Mouse (Mus musculus) forebrain, embryonic 11.5 days (tissue): ENCODE results near the gene Spib. TPM values are rescaled to one million over a fixed set of nuclear protein-coding genes. Genes with fewer than 3 reads are reported as not detected.
A peak's percentile ranks its signal among the peaks of the same experiment; 100 is the strongest.

Source experiments
- ATAC-seq: fragments of 200-750 bp; cut with Nextera tagmentation; replicated peaks from 2 replicates; pipeline ENCODE4 v1.8.0; 2017; ENCODE audit warnings: moderate TSS enrichment; ENCODE audit not compliant: low FRiP score
- DNase-seq: peaks from one replicate; pipeline ENCODE4 v3.0.0-alpha.2; 2017; ENCODE audit warnings: low spot score
- H3K27ac ChIP-seq: fragments of 300-500 bp; sonication (generic); 2 replicates; pipeline ENCODE4 v1.5.1; 2014; ENCODE audit warnings: low read depth, low read length
- H3K27me3 ChIP-seq: fragments of 300-500 bp; sonication (generic); 2 replicates; pipeline ENCODE4 v1.6.1; 2014; ENCODE audit warnings: mild to moderate bottlenecking, low read length, mixed read lengths; ENCODE audit not compliant: control insufficient read depth, insufficient read depth
- H3K36me3 ChIP-seq: fragments of 300-500 bp; sonication (generic); 2 replicates; pipeline ENCODE4 v1.6.1; 2014; ENCODE audit warnings: mild to moderate bottlenecking, low read length, moderate library complexity, mixed read lengths; ENCODE audit not compliant: control insufficient read depth, insufficient read depth
- H3K4me1 ChIP-seq: fragments of 300-500 bp; sonication (generic); replicated peaks from 2 replicates; pipeline ENCODE4 v1.6.1; 2014; ENCODE audit warnings: low read length, mixed read lengths; ENCODE audit not compliant: control insufficient read depth, insufficient read depth
- H3K4me2 ChIP-seq: fragments of 300-500 bp; sonication (generic); 2 replicates; pipeline ENCODE4 v1.6.1; 2014; ENCODE audit warnings: low read depth, mild to moderate bottlenecking, low read length, moderate library complexity, mixed read lengths; ENCODE audit not compliant: severe bottlenecking
- H3K4me3 ChIP-seq: fragments of 300-500 bp; sonication (generic); 2 replicates; pipeline ENCODE4 v1.5.1; 2014; ENCODE audit warnings: low read depth, low read length
- H3K9ac ChIP-seq: fragments of 300-500 bp; sonication (generic); 2 replicates; pipeline ENCODE4 v1.6.1; 2014; ENCODE audit warnings: low read length
- H3K9me3 ChIP-seq: fragments of 300-500 bp; sonication (generic); 2 replicates; pipeline ENCODE4 v1.6.1; 2016; ENCODE audit warnings: low read length, mixed read lengths; ENCODE audit not compliant: control insufficient read depth
- WGBS: fragments of 180-500 bp; shearing (Covaris S2); extraction: QIAGEN DNeasy Blood & Tissue Kit; methylation state at CpG from one replicate; pipeline ENCODE4 v1.1.7; 2014; 5-methylcytosine and 5-hydroxymethylcytosine counted together
- polyA plus RNA-seq: library from polyadenylated mRNA; unstranded; fragments of >200 nt; fragmentation: Nextera tagmentation; extraction: Ambion mirVana; gene quantifications from 2 replicates; pipeline ENCODE4 v1.2.1, GENCODE M21; 2014

Spib gene
- polyA plus RNA-seq, 1 experiment from 2014 or later, result 0.13 TPM

DNA sequence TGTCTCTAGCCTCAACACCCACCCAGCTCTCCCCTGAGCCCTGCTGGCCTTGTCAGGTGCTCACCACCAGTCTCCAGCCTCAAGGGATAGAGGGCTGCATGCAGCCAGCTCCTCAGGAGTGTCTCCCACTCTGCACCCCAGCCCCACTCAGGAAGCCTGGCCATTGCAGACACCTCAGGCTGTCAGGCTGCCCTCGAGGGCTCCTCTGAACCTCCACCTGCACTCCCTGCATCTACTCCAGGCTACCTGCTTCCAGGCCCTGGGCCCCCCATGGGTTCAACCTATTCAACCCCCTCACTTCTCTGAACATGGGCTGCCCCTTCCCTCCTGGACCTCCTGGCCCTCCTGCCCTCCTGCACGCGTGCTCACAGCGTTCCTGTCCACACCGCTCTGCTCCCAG, 40.5 kb downstream of the Spib start:
- 95% methylated on average over 5 of the region's 5 CpGs for WGBS
- H3K4me1 ChIP-seq, result 0 out of 2 replicates have a peak, but pooled peaks cover 5% of the 10 kb centered on the region
- ATAC-seq, result no peak
- no peaks in the 10 kb centered on the region for H3K9me3 ChIP-seq
- no peak overlapping the region for H3K4me3 ChIP-seq
- H3K4me2 ChIP-seq, result no peak overlapping the region
- no peaks in the 10 kb centered on the region for H3K27me3 ChIP-seq
- DNase-seq, result no peak
- peaks cover 4% of the 10 kb centered on the region; the same call in 1 of the 2 replicates for H3K36me3 ChIP-seq
- H3K9ac ChIP-seq, result no peak overlapping the region
- no peak overlapping the region for H3K27ac ChIP-seq

DNA sequence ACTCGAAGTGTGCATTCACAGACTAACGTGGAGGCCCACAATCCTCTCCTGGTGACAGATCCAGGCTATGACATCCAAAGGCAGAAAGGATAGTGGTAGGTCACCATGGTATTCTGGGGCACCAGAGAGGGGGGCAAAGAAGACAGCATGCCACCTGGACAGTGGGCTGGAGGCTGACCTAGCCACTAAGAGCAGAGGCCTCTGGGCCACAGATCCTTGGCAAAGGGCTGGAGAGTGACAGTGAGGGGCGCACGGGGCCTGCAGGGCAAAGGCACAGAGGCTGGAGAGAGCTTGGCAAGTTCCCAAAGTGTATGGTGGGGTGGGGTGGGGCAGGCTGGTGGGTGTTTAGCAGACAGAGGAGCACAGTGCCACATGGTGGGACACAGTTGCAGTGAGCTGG, 41.6 kb downstream of the Spib start:
- 94% methylated on average over 4 of the region's 4 CpGs for WGBS
- H3K4me3 ChIP-seq, result no peak overlapping the region
- no peak for DNase-seq

DNA sequence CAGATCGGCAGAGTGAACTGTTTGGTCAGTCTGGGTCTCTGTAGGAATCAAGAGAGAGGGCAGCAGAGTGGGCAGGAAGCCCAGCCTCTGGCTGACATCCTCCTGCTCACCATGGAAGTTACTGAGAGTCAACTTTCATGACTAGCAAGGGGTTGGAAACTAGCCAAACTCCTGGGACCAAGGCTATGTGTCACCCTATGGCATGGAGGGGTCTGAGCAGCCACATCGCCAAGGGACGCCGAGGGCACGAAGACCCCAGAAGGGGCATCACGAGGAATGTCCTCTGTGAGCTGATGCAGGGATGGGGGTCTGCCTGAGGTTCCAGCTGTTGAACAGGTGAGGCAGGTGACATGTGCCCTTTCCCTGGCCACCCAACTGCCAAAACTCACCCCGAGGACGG, 43.3 kb downstream of the Spib start:
- no peak overlapping the region for H3K4me2 ChIP-seq
- no peak overlapping the region for H3K27ac ChIP-seq
- DNase-seq (no peak), ATAC-seq (no peak)
- peaks cover 4% of the 10 kb centered on the region; the same call in 1 of the 2 replicates for H3K36me3 ChIP-seq
- no peaks in the 10 kb centered on the region for H3K9me3 ChIP-seq
- 94% methylated on average over 8 of the region's 8 CpGs for WGBS
- no peaks in the 10 kb centered on the region for H3K4me1 ChIP-seq
- H3K27me3 ChIP-seq, result no peaks in the 10 kb centered on the region
- H3K9ac ChIP-seq, result no peak overlapping the region
- no peak overlapping the region for H3K4me3 ChIP-seq

More for the DNA sequence above, 41.6 kb downstream of the Spib start:
- Histone ChIP-seq H3K27me3 (no peaks in the 10 kb centered on the region), H3K27ac (no peak overlapping the region), H3K9me3 (no peaks in the 10 kb centered on the region), H3K36me3 (peaks cover 4% of the 10 kb centered on the region; the same call in 1 of the 2 replicates), H3K9ac (no peak overlapping the region), H3K4me1 (no peaks in the 10 kb centered on the region), H3K4me2 (no peak overlapping the region)
- ATAC-seq, result no peak

DNA sequence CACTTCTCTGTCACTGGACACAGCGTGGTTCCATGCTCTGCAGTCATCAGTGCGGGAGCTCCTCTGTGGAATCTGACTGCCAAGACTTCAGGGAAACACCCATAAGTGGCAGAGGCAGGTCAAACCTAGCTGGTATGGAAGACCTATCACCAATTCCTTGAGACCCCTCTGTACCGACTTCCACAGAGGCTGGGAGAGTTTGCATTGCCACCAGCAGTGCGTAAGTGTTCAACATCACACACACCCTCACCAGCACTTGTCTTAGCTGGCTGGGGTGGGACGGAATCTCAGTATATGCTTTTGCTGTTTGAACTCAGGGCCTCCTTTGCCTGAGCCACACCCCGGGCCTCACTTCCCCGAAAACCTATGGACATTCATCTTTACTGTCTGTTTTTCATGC, 43.9 kb downstream of the Spib start:
- no peak overlapping the region for H3K9ac ChIP-seq
- DNase-seq (no peak), ATAC-seq (no peak)
- no peak overlapping the region for H3K4me3 ChIP-seq
- H3K27me3 ChIP-seq, result no peaks in the 10 kb centered on the region
- H3K4me2 ChIP-seq, result no peak overlapping the region
- peaks cover 4% of the 10 kb centered on the region; the same call in 1 of the 2 replicates for H3K36me3 ChIP-seq
- no peak overlapping the region for H3K27ac ChIP-seq
- no peaks in the 10 kb centered on the region for H3K4me1 ChIP-seq
- H3K9me3 ChIP-seq, result no peaks in the 10 kb centered on the region
- WGBS, result 82% methylated on average over 7 of the region's 7 CpGs

DNA sequence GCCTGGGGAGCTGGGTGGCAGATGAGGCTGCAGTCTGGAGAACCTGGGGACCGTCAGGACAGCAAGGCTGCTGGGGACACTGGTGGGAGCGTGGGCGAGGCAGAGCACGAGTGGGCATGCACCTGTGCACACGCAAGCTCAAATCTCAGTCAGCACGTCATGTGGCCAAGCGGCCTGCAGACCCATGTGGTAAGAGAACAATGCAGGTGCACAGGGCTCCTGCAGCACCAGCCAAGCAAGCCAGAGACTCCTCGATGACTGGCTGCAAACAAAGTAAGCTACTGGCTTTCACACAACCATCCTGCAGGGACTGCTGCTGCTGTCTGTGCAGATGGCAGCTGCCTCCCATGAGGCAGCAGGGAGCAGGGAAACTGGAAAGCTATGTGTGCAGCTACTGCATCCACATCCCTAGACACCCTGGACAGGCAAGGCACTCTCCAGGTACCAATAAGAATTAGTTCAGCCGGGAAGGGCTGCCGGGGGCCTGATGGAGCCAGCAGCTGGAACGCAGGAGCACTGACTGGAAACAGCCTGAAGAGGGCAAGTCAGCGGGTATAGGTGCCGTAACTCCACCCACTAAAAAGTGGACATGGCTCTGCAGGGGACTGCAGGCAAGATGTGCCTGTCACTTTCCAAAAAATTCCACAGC, 44.8 kb downstream of the Spib start:
- Histone ChIP-seq H3K4me1 (no peaks in the 10 kb centered on the region), H3K9me3 (no peaks in the 10 kb centered on the region), H3K27ac (no peak overlapping the region), H3K36me3 (peaks cover 4% of the 10 kb centered on the region; the same call in 1 of the 2 replicates), H3K4me3 (no peak overlapping the region), H3K4me2 (no peak overlapping the region), H3K9ac (no peak overlapping the region; the same call in 1 of the 2 replicates), H3K27me3 (no peaks in the 10 kb centered on the region)
- WGBS, result 62% methylated on average over 13 of the region's 13 CpGs
- DNase-seq (peak; percentile 53), ATAC-seq (no peak)

DNA sequence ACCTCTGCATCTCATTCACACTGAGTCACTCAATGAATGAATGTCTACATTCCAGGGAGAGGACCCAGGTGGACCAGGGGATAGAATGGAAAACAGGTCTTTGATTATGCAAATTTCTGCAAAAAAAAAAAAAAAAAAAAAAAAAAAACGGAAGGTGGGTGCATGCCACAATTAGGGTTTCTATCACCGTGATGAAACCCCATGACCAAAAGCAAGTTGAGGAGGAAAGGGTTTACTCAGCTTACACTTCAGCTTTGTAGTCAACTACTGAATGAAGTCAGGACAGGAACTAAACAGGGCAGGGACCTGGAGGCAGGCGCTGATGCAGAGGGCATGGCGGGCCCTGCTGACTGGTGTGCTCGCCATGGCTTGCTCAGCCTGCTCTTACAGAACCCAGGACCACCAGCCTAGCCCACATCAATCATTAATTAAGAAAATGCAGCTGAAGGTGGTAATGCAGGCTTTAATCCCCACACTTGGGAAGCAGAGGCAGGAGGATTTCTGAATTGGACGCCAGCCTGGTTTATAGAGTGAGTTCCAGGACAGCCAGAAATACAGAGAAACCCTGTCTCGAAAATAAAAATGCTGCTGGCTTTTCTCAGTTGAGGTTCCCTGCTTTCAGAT, 46.2 kb downstream of the Spib start:
- no peaks in the 10 kb centered on the region for H3K4me1 ChIP-seq
- no peak overlapping the region for H3K4me2 ChIP-seq
- H3K9ac ChIP-seq, result no peak overlapping the region
- ATAC-seq, result no peak
- H3K36me3 ChIP-seq, result no peaks in the 10 kb centered on the region
- H3K4me3 ChIP-seq, result no peak overlapping the region
- H3K9me3 ChIP-seq, result no peaks in the 10 kb centered on the region
- 70% methylated on average over 7 of the region's 7 CpGs for WGBS
- H3K27ac ChIP-seq, result no peak overlapping the region
- H3K27me3 ChIP-seq, result no peaks in the 10 kb centered on the region
- peak; percentile 46 for DNase-seq

DNA sequence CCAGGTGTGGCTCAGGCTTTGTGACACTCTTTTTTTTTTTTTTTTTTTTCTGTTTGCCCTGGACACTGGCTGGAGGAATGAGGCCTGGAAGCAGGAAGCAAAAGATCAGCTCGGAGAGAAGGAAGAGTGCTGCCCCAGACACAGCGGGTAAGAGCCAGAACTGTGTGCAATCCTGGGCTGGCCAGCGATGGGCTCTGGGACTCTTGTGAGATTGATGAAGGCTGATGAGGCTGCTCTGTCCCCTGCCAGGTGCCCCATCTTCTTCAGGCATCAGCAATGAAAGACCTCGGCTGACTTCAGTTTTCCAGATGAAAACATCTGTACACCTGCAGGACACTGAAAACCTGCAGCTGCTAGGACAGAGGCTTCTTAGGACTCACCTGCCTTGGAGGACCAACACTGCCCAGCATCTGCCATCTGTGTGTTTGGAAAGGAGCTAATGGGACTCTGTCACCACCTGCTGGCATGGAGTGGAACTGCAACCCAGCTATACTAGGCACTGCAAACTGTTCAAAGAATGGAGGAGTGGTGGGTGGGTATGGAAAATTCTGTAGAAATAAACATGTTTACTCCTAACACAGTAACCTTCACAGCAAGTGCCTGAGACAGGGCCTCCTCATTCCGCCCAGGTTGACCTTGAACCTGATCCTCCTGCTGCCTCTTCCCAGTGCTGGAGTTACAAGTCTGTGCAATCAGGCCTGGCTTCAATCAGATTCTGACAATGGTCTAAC, 46.9 kb downstream of the Spib start:
- DNase-seq (peak; percentile 91), ATAC-seq (peak; percentile 84)
- Histone ChIP-seq H3K4me2 (no peak overlapping the region), H3K27ac (no peak overlapping the region), H3K36me3 (no peaks in the 10 kb centered on the region), H3K9me3 (no peaks in the 10 kb centered on the region), H3K4me3 (no peak overlapping the region), H3K9ac (no peak overlapping the region), H3K4me1 (no peaks in the 10 kb centered on the region), H3K27me3 (no peaks in the 10 kb centered on the region)
- 35% methylated on average over 5 of the region's 5 CpGs for WGBS

DNA sequence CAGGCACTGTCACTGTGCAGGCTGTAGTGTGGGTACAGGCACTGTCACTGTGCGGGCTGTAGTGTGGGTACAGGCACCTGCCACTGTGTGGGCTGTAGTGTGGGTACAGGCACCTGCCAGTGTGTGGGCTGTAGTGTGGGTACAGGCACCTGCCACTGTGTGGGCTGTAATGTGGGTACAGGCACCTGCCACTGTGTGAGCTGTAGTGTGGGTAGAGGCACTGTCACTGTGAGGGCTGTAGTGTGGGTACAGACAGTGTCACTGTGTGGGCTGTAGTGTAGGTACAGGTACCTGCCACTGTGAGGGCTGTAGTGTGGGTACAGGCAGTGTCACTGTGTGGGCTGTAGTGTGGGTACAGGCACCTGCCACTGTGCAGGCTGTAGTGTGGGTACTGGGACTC, 47.8 kb downstream of the Spib start:
- WGBS, result 100% methylated on average over 1 of the region's 1 CpGs
- H3K27me3 ChIP-seq, result no peaks in the 10 kb centered on the region
- H3K27ac ChIP-seq, result no peak overlapping the region
- H3K9me3 ChIP-seq, result no peaks in the 10 kb centered on the region
- no peaks in the 10 kb centered on the region for H3K36me3 ChIP-seq
- H3K4me1 ChIP-seq, result no peaks in the 10 kb centered on the region
- H3K9ac ChIP-seq, result no peak overlapping the region
- H3K4me2 ChIP-seq, result no peak overlapping the region
- DNase-seq, result peak; percentile 48
- no peak for ATAC-seq
- no peak overlapping the region for H3K4me3 ChIP-seq
